Mouse (Mus musculus): Measurements from ENCODE around the gene Fggy. TPM values are rescaled to one million over a fixed set of nuclear protein-coding genes. Genes with fewer than 3 reads are reported as not detected.

Fggy gene
- polyA plus RNA-seq, 1 experiment from 2014 or later, result 9.2 TPM

DNA sequence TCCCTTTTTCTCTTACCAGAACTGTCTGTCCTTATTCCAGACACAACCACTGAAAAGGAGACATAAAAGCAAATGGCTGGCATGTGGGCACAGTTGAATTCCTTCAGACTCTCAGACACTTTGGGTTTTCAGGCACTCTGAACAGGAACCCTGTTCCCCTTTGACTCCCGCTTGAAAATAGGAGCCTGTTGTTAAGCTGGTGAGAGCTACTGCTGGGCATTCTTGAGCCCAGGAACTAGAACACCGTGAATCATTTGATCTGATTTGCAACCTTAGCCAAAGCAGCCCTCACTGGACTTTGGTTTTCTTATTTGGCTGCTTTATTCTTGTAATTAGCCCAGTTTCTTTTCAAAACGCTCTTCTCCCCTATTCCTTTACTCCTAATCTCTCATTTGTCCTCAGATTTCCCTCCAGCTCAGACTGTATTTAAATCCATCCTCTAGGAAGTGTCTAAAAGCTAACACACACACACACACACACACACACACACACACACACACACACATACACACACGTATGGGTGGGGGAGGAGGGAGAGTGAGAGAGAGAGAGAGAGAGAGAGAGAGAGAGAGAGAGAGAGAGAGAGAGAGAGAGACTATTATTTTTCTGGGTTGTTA, 96.1 kb downstream of the Fggy start:
- Histone ChIP-seq H3K36me3 (replicated peaks; ENCODE audit: control insufficient read depth, insufficient read depth, low read depth, low read length) (no peaks in the 10 kb centered on the region), H3K9me3 (replicated peaks; ENCODE audit: control insufficient read depth, low read length) (no peaks in the 10 kb centered on the region), H3K9ac (replicated peaks; ENCODE audit: low read length) (no peak overlapping the region), H3K27me3 (ENCODE audit: control insufficient read depth, insufficient read depth, low read length) (no peaks in the 10 kb centered on the region), H3K27ac (replicated peaks; ENCODE audit: low read depth, low read length) (peak overlapping the region; percentile 54), H3K4me3 (ENCODE audit: low read depth, low read length) (no peak overlapping the region), H3K4me1 (ENCODE audit: control insufficient read depth, insufficient read depth, low read length) (no peaks in the 10 kb centered on the region), H3K4me2 (ENCODE audit: low read depth, low read length) (no peak overlapping the region)
- WGBS, result 19% methylated on average over 4 of the region's 4 CpGs
- no peak for ATAC-seq (replicated peaks; ENCODE audit: insufficient number of reproducible peaks, low FRiP score, low TSS enrichment, low read depth)
- DNase-seq (ENCODE audit: low spot score), result no peak

DNA sequence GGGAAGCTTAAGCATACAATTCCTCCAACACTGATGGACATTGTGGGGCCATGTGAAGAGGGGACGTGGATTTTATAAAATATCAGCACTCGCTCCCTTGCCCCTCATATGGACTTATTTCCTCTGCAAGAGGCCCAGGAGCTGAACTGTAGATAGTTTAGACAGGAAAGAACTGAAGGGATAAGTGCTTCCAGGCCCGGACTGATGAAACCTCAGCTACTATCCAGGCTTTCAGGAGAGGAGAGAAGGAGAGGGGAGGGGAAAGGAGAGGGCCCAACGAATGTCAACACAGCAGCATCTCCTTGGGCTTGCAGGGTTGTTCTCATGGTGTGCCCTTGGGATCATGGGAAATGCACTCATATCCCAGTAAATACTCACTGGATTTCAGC, 96.6 kb downstream of the Fggy start:
- Histone ChIP-seq H3K27ac (replicated peaks; ENCODE audit: low read depth, low read length) (peak overlapping the region; percentile 54; the same call in 1 of the 2 replicates), H3K4me2 (ENCODE audit: low read depth, low read length) (no peak overlapping the region), H3K4me3 (ENCODE audit: low read depth, low read length) (no peak overlapping the region), H3K36me3 (replicated peaks; ENCODE audit: control insufficient read depth, insufficient read depth, low read depth, low read length) (no peaks in the 10 kb centered on the region), H3K27me3 (ENCODE audit: control insufficient read depth, insufficient read depth, low read length) (no peaks in the 10 kb centered on the region), H3K4me1 (ENCODE audit: control insufficient read depth, insufficient read depth, low read length) (no peaks in the 10 kb centered on the region), H3K9me3 (replicated peaks; ENCODE audit: control insufficient read depth, low read length) (no peaks in the 10 kb centered on the region), H3K9ac (replicated peaks; ENCODE audit: low read length) (no peak overlapping the region)
- 22% methylated on average over 4 of the region's 4 CpGs for WGBS
- DNase-seq (ENCODE audit: low spot score), result peak; percentile 79
- peak; percentile 44; the same call in 1 of the 2 replicates for ATAC-seq (replicated peaks; ENCODE audit: insufficient number of reproducible peaks, low FRiP score, low TSS enrichment, low read depth)

DNA sequence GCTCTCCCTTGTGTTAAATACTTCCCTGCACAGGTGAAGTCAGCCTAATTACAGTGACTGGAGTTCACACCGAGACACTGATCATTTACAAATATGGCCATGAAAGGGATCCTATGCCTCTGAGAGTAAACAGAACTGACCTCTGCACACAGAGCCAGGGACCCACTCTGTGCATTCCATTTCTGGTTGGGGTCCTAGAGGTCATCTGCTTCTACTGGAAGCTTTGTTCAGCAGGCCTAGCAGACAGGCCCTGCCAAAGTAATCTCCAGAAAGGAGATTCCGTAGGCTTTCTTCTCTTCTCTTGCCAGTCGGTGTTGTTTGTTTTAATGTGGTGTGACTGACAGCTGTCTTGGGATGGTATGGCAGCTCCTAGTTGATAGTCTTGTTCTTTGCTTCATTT, 101.7 kb downstream of the Fggy start:
- no peaks in the 10 kb centered on the region for H3K27me3 ChIP-seq (ENCODE audit: control insufficient read depth, insufficient read depth, low read length)
- H3K4me3 ChIP-seq (ENCODE audit: low read depth, low read length), result no peak overlapping the region
- no peak for ATAC-seq (replicated peaks; ENCODE audit: insufficient number of reproducible peaks, low FRiP score, low TSS enrichment, low read depth)
- H3K9me3 ChIP-seq (replicated peaks; ENCODE audit: control insufficient read depth, low read length), result no peaks in the 10 kb centered on the region
- H3K27ac ChIP-seq (replicated peaks; ENCODE audit: low read depth, low read length), result no peak overlapping the region
- no peaks in the 10 kb centered on the region for H3K36me3 ChIP-seq (replicated peaks; ENCODE audit: control insufficient read depth, insufficient read depth, low read depth, low read length)
- 14% methylated on average over 3 of the region's 3 CpGs for WGBS
- no peak overlapping the region for H3K4me2 ChIP-seq (ENCODE audit: low read depth, low read length)
- no peak overlapping the region for H3K9ac ChIP-seq (replicated peaks; ENCODE audit: low read length)
- DNase-seq (ENCODE audit: low spot score), result no peak
- H3K4me1 ChIP-seq (ENCODE audit: control insufficient read depth, insufficient read depth, low read length), result no peaks in the 10 kb centered on the region

DNA sequence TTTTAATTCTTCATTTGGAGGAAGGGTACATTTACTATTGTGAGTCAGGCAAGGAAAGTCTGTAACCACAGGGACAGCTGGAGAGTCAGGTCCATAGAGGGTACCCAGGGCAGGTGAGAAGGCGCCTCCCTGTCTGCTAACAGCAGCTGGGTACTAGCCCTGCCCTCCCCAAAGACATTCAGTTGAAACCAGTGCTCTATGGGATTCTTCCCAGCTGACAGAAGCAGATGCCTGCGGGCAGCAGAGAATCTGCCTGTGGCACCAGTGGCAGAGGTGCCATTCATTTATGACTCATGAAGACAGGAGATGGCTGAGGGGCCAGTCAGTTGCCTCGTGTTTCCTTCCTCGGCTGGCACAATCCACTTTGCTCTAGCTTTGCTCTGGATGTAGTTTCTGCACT, 106.3 kb downstream of the Fggy start:
- no peak overlapping the region for H3K27ac ChIP-seq (replicated peaks; ENCODE audit: low read depth, low read length)
- no peaks in the 10 kb centered on the region for H3K36me3 ChIP-seq (replicated peaks; ENCODE audit: control insufficient read depth, insufficient read depth, low read depth, low read length)
- no peak overlapping the region for H3K9ac ChIP-seq (replicated peaks; ENCODE audit: low read length)
- no peaks in the 10 kb centered on the region for H3K9me3 ChIP-seq (replicated peaks; ENCODE audit: control insufficient read depth, low read length)
- H3K27me3 ChIP-seq (ENCODE audit: control insufficient read depth, insufficient read depth, low read length), result no peaks in the 10 kb centered on the region
- ATAC-seq (replicated peaks; ENCODE audit: insufficient number of reproducible peaks, low FRiP score, low TSS enrichment, low read depth) (no peak), DNase-seq (ENCODE audit: low spot score) (no peak)
- 77% methylated on average over 4 of the region's 4 CpGs for WGBS
- H3K4me2 ChIP-seq (ENCODE audit: low read depth, low read length), result no peak overlapping the region
- no peak overlapping the region for H3K4me3 ChIP-seq (ENCODE audit: low read depth, low read length)
- no peaks in the 10 kb centered on the region for H3K4me1 ChIP-seq (ENCODE audit: control insufficient read depth, insufficient read depth, low read length)

DNA sequence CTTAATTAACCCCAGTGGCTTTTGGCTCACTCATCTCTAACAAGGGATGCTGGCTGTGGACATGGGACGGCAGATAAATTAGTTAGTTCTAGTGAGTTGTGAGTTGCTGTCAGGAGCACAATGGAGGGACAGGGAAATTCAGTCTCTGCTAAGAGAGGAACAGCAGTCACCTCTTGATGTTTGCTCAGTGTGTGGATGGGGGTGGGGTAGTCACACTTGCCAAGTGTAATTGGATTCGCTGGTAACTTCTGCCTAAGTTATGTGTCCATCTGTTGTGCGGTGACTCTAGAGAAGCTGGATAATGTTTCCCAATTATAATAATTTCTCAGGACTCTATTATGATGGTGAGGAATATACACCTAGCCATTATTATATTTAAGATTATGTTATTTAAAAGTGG, 107.0 kb downstream of the Fggy start:
- DNase-seq (ENCODE audit: low spot score) (no peak), ATAC-seq (replicated peaks; ENCODE audit: insufficient number of reproducible peaks, low FRiP score, low TSS enrichment, low read depth) (no peak)
- Histone ChIP-seq H3K4me2 (ENCODE audit: low read depth, low read length) (no peak overlapping the region), H3K27ac (replicated peaks; ENCODE audit: low read depth, low read length) (no peak overlapping the region), H3K4me1 (ENCODE audit: control insufficient read depth, insufficient read depth, low read length) (no peaks in the 10 kb centered on the region), H3K9ac (replicated peaks; ENCODE audit: low read length) (no peak overlapping the region), H3K4me3 (ENCODE audit: low read depth, low read length) (no peak overlapping the region), H3K36me3 (replicated peaks; ENCODE audit: control insufficient read depth, insufficient read depth, low read depth, low read length) (no peaks in the 10 kb centered on the region), H3K9me3 (replicated peaks; ENCODE audit: control insufficient read depth, low read length) (no peaks in the 10 kb centered on the region), H3K27me3 (ENCODE audit: control insufficient read depth, insufficient read depth, low read length) (no peaks in the 10 kb centered on the region)
- WGBS, result 64% methylated on average over 3 of the region's 3 CpGs

DNA sequence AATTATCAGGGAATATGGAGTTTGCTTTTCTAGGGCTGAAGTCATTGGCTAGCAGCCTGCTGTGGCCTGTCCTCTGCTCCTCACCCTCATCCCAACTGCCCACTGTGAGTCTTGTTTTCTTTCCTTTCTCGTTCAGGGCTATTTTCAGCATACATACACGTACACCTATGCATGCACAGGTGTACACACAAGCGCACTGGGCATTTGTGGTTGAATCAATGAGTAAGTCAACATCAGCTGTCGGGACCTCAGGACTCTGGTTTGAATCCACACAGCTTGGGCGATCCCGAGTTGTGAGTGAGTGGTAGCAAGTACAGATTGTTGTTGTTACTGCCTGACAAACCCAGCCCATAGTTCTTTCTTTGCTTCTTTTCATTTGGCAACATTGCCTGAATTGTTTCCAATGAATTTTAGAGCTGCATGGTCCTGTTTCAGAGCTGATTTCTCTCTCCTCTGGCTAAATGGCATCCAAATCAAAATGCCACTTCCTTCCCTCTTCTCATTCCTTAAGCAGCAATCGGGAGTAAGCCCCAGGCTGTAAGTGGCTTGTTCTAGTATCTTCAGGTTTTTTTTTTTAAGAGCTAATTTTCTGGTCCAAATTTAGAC, 109.1 kb downstream of the Fggy start:
- no peaks in the 10 kb centered on the region for H3K27me3 ChIP-seq (ENCODE audit: control insufficient read depth, insufficient read depth, low read length)
- H3K4me1 ChIP-seq (ENCODE audit: control insufficient read depth, insufficient read depth, low read length), result no peaks in the 10 kb centered on the region
- H3K4me3 ChIP-seq (ENCODE audit: low read depth, low read length), result no peak overlapping the region
- 78% methylated on average over 7 of the region's 7 CpGs for WGBS
- H3K9ac ChIP-seq (replicated peaks; ENCODE audit: low read length), result no peak overlapping the region
- H3K9me3 ChIP-seq (replicated peaks; ENCODE audit: control insufficient read depth, low read length), result no peaks in the 10 kb centered on the region
- DNase-seq (ENCODE audit: low spot score), result no peak
- no peaks in the 10 kb centered on the region for H3K36me3 ChIP-seq (replicated peaks; ENCODE audit: control insufficient read depth, insufficient read depth, low read depth, low read length)
- ATAC-seq (replicated peaks; ENCODE audit: insufficient number of reproducible peaks, low FRiP score, low TSS enrichment, low read depth), result no peak
- H3K27ac ChIP-seq (replicated peaks; ENCODE audit: low read depth, low read length), result no peak overlapping the region
- no peak overlapping the region for H3K4me2 ChIP-seq (ENCODE audit: low read depth, low read length)

DNA sequence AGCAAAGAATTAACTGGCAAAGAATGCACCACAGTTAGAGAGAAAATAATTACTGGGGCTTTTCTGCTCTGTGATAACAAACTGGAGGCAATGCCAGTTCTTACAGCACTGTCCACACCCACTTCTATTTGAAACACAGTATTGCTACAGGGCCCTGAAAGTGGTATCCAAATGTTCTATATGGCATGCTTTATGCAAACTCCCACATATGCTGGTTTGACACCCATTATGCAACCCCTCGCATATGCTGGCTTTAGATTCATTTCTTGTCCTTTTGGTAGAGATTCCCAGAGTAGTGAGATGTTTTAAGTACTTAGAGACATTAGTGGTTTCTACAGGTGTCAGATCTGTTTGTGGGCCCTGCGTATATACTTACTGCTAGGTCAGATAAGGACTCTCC, 109.6 kb downstream of the Fggy start:
- H3K4me2 ChIP-seq (ENCODE audit: low read depth, low read length), result no peak overlapping the region
- H3K36me3 ChIP-seq (replicated peaks; ENCODE audit: control insufficient read depth, insufficient read depth, low read depth, low read length), result no peaks in the 10 kb centered on the region
- no peaks in the 10 kb centered on the region for H3K4me1 ChIP-seq (ENCODE audit: control insufficient read depth, insufficient read depth, low read length)
- 94% methylated on average over 2 of the region's 2 CpGs for WGBS
- no peak overlapping the region for H3K9ac ChIP-seq (replicated peaks; ENCODE audit: low read length)
- H3K9me3 ChIP-seq (replicated peaks; ENCODE audit: control insufficient read depth, low read length), result no peaks in the 10 kb centered on the region
- no peak overlapping the region for H3K27ac ChIP-seq (replicated peaks; ENCODE audit: low read depth, low read length)
- no peak for DNase-seq (ENCODE audit: low spot score)
- ATAC-seq (replicated peaks; ENCODE audit: insufficient number of reproducible peaks, low FRiP score, low TSS enrichment, low read depth), result no peak
- H3K27me3 ChIP-seq (ENCODE audit: control insufficient read depth, insufficient read depth, low read length), result no peaks in the 10 kb centered on the region
- no peak overlapping the region for H3K4me3 ChIP-seq (ENCODE audit: low read depth, low read length)

DNA sequence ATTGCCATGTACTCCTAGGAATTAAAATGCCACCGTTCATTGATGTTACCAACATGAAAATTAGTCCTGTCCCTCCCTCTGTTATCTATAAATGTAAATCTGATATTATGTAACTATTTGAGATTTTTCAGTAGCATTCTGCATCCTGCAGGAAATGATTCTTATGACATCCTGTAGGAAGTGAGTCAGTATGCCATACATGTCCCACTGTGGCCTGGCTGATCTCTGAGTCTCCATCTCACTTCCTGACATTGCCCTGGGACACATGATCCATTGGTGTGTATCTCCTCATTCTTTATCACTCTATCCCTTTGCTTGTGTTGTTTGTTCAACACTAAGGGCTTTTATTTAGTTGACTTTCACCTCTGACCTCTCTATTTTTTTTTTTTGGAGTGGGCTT, 110.3 kb downstream of the Fggy start:
- Histone ChIP-seq H3K27ac (replicated peaks; ENCODE audit: low read depth, low read length) (no peak overlapping the region), H3K4me3 (ENCODE audit: low read depth, low read length) (no peak overlapping the region), H3K36me3 (replicated peaks; ENCODE audit: control insufficient read depth, insufficient read depth, low read depth, low read length) (no peaks in the 10 kb centered on the region), H3K4me1 (ENCODE audit: control insufficient read depth, insufficient read depth, low read length) (no peaks in the 10 kb centered on the region), H3K9me3 (replicated peaks; ENCODE audit: control insufficient read depth, low read length) (no peaks in the 10 kb centered on the region), H3K4me2 (ENCODE audit: low read depth, low read length) (no peak overlapping the region), H3K27me3 (ENCODE audit: control insufficient read depth, insufficient read depth, low read length) (no peaks in the 10 kb centered on the region), H3K9ac (replicated peaks; ENCODE audit: low read length) (no peak overlapping the region)
- ATAC-seq (replicated peaks; ENCODE audit: insufficient number of reproducible peaks, low FRiP score, low TSS enrichment, low read depth) (no peak), DNase-seq (ENCODE audit: low spot score) (no peak)
- WGBS, result 93% methylated on average over 1 of the region's 1 CpGs

Measured in embryonic facial prominence, embryonic 11.5 days (tissue).